Mouse (Mus musculus) liver, embryonic 14.5 days (tissue): Measurements from ENCODE around the gene Mocs1.

Experiments
- CTCF ChIP-seq: IDR thresholded peaks from 2 replicates; pipeline ENCODE4 v1.5.1; 2016; ENCODE audit warnings: antibody characterized with exemption, low read depth, control low read depth
- EP300 ChIP-seq: IDR thresholded peaks from 2 replicates; pipeline ENCODE4 v1.6.1; 2016; ENCODE audit warnings: antibody characterized with exemption, low read depth

DNA sequence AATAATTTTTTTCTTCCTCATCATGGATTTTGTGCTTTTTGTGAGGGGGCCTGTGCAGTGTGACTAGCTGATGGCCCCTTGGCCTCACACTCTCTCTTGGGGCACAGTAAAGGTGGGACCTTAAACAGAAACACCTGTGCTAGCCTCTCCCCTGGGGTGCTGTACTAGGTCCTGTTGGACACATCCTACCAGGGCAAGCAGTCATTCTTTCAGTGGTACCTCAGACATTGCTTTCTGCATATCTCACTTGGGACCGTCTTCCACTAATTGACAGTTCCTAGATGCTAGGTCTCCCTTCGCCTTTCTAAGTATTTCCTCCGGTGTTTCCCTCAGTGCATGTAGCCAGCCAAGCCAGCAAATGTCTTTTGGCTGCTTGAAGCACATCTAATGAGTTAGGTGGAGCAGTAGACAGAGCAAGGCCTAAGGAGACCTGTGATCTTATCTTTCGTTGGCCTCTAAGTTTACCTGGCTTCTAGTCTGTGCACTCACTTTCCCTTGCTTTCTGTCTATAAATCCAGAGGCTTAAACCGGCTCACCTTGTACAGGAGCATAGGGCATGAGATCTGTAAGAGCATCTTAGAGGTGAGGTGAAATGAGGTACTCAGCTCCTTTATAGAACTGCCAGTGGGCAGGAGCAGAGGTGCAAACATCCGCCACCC is 1.4 kb downstream of the Mocs1 start:
- TF ChIP-seq CTCF (no peak), EP300 (no peak)
